Mouse (Mus musculus): Measurements from ENCODE around the gene Cdc42. TPM values are rescaled to one million over a fixed set of nuclear protein-coding genes. Genes with fewer than 3 reads are reported as not detected.
A peak's percentile ranks its signal among the peaks of the same experiment; 100 is the strongest.

Cdc42 gene
- total RNA-seq, 2 experiments from 2014 or later: 469 to 477 TPM

DNA sequence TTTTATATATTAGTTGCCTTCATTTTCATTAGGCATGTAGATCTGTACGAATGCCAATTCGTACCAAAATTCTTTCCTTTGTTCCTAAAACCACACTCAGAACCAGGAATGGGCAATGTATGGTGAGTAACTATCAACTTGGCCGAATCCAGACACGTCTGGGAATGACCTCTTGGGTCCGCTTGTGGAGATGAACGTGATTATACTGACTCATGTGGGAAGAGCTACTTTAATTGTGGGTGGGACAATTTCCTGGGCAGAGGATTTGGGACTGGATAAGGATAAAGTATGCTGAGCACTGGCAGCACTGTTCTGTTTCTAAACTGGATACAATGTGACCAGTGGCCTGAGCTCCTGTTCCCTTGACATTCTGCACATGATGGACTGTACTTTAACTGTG, 32.6 kb downstream of the Cdc42 start:
- ATAC-seq (replicated peaks; ENCODE audit: poor library complexity, severe bottlenecking): no peak

GRCm38 (mm10) chr4:137316027-137316770, 41.3 kb downstream of the Cdc42 start:
- no peak; the same call in 1 of the 2 replicates for ATAC-seq (replicated peaks; ENCODE audit: poor library complexity, severe bottlenecking)

DNA sequence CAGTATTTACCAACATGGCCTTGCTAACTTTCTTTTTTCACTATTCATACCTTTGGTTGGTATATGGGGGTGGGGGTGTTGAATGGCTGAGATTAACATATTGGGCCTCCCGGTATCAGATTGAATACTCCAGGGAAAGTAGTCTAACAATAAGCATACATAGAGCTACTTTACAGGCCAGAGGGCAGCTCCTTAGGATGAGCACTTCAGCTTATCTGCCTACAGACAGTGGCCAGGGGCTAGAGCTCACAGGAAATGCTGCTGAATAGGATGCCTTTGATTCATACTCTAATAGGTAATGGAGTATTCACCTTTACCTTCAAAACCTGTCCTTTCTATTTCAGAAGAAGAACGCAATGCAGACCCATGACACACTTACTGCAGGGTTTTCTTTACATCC, 42.5 kb downstream of the Cdc42 start:
- ATAC-seq (replicated peaks; ENCODE audit: poor library complexity, severe bottlenecking): no peak

- ATAC-seq (replicated peaks; ENCODE audit: poor library complexity, severe bottlenecking): no peak
Measured at GRCm38 (mm10) chr4:137314561-137314960, 43.0 kb downstream of the Cdc42 start.

GRCm38 (mm10) chr4:137313511-137313910, 44.0 kb downstream of the Cdc42 start:
- ATAC-seq (replicated peaks; ENCODE audit: poor library complexity, severe bottlenecking): no peak

DNA sequence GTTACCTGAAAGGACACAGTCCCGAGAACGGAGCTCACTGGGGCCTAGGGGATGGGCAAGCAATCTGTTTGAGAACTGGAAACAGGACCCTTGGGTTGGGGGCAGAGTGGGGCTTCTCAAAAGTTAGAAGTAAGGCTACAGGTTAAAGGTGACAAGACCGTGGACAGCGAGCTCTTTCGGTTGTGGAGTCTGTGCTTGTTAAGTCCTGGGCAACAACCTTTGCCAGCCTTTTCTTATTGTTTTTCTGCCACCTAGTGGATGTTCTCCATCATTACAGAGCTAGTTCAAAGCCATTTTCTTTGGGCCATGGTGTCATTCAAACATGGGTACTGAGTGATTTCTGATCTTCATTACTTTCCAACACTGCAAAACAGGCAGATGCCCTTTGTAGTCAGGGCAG, 49.1 kb downstream of the Cdc42 start:
- peak; percentile 40; the same call in 1 of the 2 replicates for ATAC-seq (replicated peaks; ENCODE audit: poor library complexity, severe bottlenecking)

DNA sequence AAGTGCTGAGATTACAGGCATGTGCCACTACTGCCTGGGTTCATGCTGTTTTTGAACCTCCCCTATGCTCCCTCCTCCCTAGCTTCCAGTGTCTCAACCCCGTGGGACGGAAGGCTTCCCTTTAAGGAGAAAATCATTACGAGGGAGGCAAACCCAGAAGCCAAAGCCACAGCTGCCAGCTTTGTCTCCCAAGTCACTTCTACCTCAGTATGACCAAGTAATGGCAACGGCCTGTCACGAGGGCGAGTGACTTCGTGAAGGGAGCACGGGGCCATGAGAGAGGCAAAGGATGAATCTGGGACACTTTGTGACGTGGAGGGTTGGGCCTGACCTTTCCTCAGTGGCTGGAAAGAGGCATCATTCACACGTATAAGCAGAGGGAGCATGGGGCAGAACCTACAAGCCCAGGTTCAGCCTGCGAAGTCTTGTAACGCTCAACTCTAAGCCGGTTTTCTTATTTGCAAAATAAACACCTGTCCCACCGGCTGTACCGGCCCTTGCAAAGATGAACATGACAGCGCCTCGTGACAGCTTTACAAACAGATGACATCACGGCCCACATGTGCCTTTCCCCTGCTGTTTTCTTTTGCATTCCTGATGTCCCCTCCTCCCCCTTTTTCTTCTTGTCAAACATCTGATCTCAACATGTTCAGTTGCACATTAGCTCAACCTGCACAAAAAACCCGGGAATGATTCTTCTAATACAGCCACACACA, 50.4 kb downstream of the Cdc42 start:
- no peak for ATAC-seq (replicated peaks; ENCODE audit: poor library complexity, severe bottlenecking)

- ATAC-seq (replicated peaks; ENCODE audit: poor library complexity, severe bottlenecking): no peak
Measured at GRCm38 (mm10) chr4:137306577-137306888, 51.0 kb downstream of the Cdc42 start.

- ATAC-seq (replicated peaks; ENCODE audit: poor library complexity, severe bottlenecking): no peak
Measured at GRCm38 (mm10) chr4:137305831-137306576, 51.5 kb downstream of the Cdc42 start.

DNA sequence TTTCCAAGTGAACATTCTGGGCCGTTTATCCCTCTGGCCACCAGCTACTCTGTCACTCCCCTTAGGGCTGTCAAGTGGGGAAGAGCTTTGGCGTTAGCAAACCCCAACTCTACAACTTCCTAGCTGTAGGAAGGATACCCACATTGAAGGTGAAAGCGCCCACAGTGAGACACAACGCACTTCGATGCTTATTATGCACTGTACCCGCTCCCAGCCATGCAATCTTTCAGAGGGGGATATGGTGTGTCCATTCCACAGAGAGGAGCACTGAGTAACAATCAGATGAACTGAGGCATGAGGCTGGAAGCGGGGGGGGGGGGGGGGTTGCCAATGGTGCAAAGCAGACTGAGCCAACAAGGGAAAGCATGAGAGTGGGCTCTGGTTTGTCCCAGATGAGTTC, 52.5 kb downstream of the Cdc42 start:
- ATAC-seq (replicated peaks; ENCODE audit: poor library complexity, severe bottlenecking): no peak

DNA sequence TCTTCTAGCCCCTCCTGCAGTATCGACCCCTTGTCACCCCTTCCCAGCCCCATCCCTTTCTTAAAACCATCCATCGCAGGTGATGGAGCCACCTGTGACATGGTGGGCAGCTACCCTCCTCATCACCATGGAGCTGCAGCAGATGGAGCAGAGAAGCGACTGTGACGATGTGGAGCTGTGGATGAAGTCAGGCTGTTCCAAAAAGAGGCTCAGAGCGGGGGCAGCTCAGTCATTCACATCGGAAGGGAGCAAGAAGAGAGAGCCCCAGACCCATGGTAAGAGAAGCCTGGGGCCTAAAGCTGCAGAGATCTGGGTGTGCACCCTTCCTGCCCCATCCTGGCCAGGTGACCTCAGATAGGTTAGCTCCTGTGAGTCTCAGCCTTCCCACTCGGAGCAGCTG, 53.4 kb downstream of the Cdc42 start:
- no peak for ATAC-seq (replicated peaks; ENCODE audit: poor library complexity, severe bottlenecking)

DNA sequence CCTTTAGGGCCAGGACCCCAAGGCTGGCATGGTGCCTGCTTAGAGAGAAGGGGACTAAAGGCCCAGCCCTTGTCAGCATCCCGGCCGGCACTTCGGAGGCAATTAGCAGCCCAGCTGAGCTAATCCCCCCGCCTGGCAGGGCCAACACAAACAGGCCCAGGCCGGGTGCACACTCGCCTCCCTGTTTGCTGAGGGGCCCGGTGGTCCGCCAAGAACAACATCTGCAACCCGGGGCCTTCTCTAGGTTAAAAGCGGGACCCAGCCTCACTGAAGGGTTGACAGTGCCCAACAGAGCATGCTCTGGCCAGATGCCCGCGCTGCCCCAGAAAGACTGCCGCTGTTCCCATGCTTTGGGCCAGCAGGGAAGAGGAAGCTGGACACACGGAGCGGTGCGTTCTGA, 55.9 kb downstream of the Cdc42 start:
- no peak for ATAC-seq (replicated peaks; ENCODE audit: poor library complexity, severe bottlenecking)

DNA sequence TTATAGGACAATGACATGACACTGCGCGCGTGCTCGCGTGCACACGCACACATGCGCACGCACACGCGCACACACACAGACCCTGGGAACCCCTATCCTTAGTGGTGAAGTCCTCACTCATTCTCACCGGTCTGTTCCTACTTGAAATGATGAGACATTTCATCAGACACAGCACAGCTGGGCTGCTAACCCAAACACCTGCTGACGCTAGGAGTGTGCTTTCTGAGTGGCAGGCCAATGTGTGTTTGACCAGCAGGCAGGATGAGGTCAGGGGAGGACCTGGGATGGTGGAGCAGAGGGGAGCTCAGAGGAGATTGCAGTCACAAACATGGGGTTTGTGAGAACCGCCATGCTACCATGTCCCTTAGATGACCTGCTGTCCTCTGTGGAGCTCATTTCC, 57.3 kb downstream of the Cdc42 start:
- peak; percentile 32 for ATAC-seq (replicated peaks; ENCODE audit: poor library complexity, severe bottlenecking)

DNA sequence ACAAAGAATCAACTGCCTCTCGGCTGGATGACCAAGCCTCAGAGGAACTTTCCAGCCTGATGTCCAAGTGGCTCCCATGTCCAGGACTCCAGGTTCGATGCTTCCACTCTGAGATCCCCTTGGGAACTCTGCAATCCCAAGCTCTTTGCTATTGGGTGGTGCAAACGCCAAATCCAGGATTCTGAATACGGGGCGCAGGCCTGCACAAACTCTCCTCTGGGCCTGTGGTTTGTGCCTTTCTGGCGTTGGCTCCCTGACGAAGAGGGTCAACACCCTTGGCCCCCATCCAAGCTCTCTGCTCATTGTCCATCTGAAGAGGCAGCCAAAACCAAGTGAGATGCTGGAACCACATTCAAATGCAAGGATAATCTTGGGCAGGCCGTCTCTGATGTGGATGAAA, 59.1 kb downstream of the Cdc42 start:
- ATAC-seq (replicated peaks; ENCODE audit: poor library complexity, severe bottlenecking): no peak

DNA sequence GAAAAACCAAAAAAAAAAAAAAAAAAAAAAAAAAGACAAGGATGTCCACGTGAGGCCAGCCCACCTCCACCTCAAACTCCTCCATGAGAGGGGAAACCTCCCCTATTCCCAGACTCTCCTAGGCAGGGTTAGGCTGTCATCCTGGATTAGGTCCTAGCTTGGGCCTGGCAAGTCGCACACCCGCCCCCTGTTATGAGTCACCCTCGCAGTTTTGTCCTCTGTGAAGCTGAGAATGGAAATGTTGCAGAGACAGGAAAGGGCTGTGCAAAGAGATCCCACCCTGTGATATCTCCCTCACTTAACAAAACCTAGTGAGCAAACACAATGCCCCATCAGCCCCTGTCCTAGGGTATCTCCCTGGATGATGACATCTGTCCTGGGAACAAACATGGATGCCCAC, 59.9 kb downstream of the Cdc42 start:
- no peak for ATAC-seq (replicated peaks; ENCODE audit: poor library complexity, severe bottlenecking)

DNA sequence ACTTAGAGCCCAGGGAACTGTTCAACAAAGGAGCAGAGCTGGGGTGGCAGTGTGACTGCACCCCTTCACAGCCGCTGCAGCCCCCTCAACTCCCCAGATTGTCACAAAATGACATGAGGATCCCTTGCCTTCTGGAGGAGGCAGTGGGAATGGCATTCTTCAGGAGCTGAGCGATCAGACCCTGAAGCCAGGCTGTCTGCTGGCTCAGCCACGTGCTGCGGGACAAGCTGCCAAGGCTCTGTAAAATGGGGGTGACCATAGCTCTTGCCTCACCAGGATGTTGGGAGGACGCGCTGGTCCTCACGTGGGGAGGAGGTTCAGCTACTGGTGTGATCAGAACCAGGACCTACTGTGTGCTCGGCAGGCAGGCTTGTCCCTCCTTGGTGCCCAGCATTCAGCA, 62.6 kb downstream of the Cdc42 start:
- no peak for ATAC-seq (replicated peaks; ENCODE audit: poor library complexity, severe bottlenecking)

DNA sequence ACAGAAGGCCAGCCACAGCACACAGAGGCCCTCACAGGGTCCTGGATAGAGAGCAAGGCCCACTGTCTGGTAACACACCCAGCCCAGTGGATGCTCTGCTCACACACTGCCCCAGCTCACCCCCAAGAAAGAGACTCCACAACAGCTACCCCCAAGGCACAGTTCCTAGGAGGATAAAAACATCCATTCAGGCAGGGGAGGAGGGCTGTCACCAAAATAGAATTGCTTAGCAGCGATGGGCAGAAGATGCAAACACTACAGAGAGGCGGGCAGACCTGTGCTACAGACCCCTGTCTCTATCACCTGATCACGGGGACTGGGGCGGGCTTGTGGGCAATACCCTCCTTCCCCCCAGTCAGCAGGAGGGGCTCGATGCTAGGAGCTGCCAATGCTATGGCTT, 63.0 kb downstream of the Cdc42 start:
- ATAC-seq (replicated peaks; ENCODE audit: poor library complexity, severe bottlenecking): no peak

DNA sequence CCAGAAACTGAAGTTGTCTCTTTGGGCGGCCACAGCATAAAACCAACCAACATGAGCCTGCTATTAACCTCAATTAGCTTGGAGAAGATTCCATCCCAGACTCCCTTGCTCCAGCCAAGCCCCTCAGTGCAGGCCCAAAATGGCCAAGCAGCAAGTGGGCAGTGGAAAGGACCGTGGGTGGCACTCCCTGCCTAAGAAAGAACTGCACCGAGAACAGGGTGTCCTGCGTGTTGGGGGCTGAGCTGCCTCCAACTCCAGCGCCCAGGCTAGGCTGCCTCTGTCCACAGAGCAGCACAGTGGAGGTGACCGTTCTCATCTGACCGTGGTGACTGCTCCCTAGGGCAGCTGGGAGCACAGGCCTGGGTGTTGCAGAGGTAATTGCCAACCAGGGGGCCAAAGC, 63.5 kb downstream of the Cdc42 start:
- no peak for ATAC-seq (replicated peaks; ENCODE audit: poor library complexity, severe bottlenecking)

DNA sequence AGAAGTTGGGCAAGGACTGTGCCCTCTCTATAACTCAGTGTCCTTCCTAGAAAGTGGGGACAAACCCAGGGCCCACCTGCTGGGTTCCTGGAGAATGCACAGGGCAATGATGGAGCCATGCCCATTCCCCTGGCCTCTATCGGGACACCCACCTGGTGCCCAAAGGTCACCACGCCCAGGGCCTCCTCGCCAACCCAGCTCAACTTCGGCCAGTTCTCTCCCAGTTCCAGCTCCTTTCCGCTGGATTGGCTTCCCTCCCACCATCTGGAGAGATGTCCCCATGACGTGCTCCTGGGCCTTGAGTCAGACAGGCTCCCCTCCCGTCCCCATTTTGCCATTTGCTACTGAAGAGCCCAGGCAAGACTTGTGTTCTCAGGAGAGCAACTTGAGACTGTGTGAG, 64.9 kb downstream of the Cdc42 start:
- no peak for ATAC-seq (replicated peaks; ENCODE audit: poor library complexity, severe bottlenecking)

DNA sequence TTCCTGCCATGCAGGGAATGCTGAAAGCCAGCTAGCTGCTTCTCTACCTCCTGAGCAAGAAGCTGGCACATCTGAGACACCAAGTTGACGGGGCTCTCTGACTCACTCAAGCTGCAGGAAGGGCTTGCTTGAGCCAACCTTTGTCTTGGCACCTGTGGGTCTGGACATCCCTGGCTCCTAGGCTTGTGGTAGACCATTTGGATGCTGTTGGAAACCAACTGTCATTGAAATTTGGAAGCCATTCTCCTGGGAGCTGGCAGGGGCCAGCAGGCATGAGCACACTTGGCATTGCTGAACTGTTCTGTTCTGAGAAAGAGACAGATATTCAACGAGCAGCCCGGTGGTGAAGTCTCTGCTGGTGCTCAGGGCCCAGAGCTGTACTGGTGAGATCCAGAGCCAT, 67.3 kb downstream of the Cdc42 start:
- ATAC-seq (replicated peaks; ENCODE audit: poor library complexity, severe bottlenecking): no peak

DNA sequence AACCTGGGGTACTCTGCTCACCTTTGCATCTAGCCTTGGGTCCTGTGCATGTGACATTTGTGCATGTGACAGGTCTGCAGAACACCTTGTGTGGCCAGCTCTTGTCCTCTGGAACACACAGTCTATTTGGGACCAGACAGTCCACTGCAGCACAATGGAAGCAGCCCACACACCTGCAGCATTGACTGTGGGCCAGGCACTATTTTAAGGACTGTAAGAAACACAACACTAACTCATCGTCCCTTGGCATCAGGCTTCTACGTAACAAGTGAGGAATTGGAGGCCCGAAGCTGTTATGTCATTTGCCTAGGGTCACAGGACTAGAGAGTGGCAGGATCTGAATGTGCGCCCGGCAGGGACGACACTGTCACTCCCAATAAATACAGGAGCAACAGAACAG, 67.8 kb downstream of the Cdc42 start:
- ATAC-seq (replicated peaks; ENCODE audit: poor library complexity, severe bottlenecking): no peak

GRCm38 (mm10) chr4:137287818-137288217, 69.7 kb downstream of the Cdc42 start:
- peak; percentile 58 for ATAC-seq (replicated peaks; ENCODE audit: poor library complexity, severe bottlenecking)

Data from granulocyte monocyte progenitor cell, adult 5-6 weeks (primary cell).